Mouse (Mus musculus) embryonic fibroblast, embryonic 13.5 days (primary cell): ENCODE data around the gene Fat3. TPM values are rescaled to one million over a fixed set of nuclear protein-coding genes. Genes with fewer than 3 reads are reported as not detected.

Source experiments
- H3K27ac ChIP-seq: 2 replicates; pipeline ENCODE4 v1.5.1; 2012; ENCODE audit warnings: low read length, control low read depth, inconsistent platforms; ENCODE audit not compliant: insufficient read depth
- H3K4me1 ChIP-seq: 2 replicates; pipeline ENCODE4 v1.6.1; 2011; ENCODE audit warnings: low read length; ENCODE audit not compliant: control insufficient read depth, insufficient read depth
- H3K4me3 ChIP-seq: 2 replicates; pipeline ENCODE4 v1.5.1; 2011; ENCODE audit warnings: mild to moderate bottlenecking, control low read depth, low read length; ENCODE audit not compliant: insufficient read depth
- CTCF ChIP-seq: IDR thresholded peaks from 2 replicates; pipeline ENCODE4 v1.5.1; 2011; ENCODE audit warnings: mild to moderate bottlenecking, control low read depth, low read length, moderate library complexity, borderline replicate concordance; ENCODE audit not compliant: insufficient read depth
- POLR2A ChIP-seq: IDR thresholded peaks from 2 replicates; pipeline ENCODE4 v1.6.1; 2011; ENCODE audit warnings: low read depth, mild to moderate bottlenecking, control low read depth, low read length, moderate library complexity
- polyA plus RNA-seq: library from polyadenylated mRNA; stranded (reverse); fragments of >200 nt; gene quantifications from 2 replicates; pipeline ENCODE4 v1.2.4, GENCODE M21; 2011; ENCODE audit warnings: low read depth; ENCODE audit not compliant: missing spikeins, insufficient read length

Fat3 gene
- polyA plus RNA-seq, 1 experiment, result 3.0 TPM

- Histone ChIP-seq H3K4me3 (no peak overlapping the region), H3K4me1 (no peaks in the 10 kb centered on the region), H3K27ac (no peak overlapping the region)
- TF ChIP-seq POLR2A (no peak), CTCF (no peak)
Observed at GRCm38 (mm10) chr9:15919373-15920005, 581.6 kb downstream of the Fat3 start.

GRCm38 (mm10) chr9:15916600-15916999, 584.5 kb downstream of the Fat3 start:
- Histone ChIP-seq H3K4me3 (no peak overlapping the region), H3K4me1 (no peaks in the 10 kb centered on the region), H3K27ac (no peak overlapping the region)
- no peak for TF ChIP-seq POLR2A
- no peak for TF ChIP-seq CTCF

- Histone ChIP-seq H3K4me3 (no peak overlapping the region), H3K4me1 (no peaks in the 10 kb centered on the region), H3K27ac (no peak overlapping the region)
- TF ChIP-seq POLR2A, result no peak
- TF ChIP-seq CTCF, result no peak
Observed at GRCm38 (mm10) chr9:15912735-15913134, 588.4 kb downstream of the Fat3 start.

- H3K27ac ChIP-seq, result no peak overlapping the region
- TF ChIP-seq POLR2A (no peak), CTCF (no peak)
- no peaks in the 10 kb centered on the region for H3K4me1 ChIP-seq
- H3K4me3 ChIP-seq, result no peak overlapping the region
Observed at GRCm38 (mm10) chr9:15909397-15910113, 591.5 kb downstream of the Fat3 start.

- H3K4me3 ChIP-seq, result no peak overlapping the region
- no peak for TF ChIP-seq CTCF
- no peak for TF ChIP-seq POLR2A
- no peak overlapping the region for H3K27ac ChIP-seq
- no peaks in the 10 kb centered on the region for H3K4me1 ChIP-seq
Observed at GRCm38 (mm10) chr9:15903948-15904750, 596.9 kb downstream of the Fat3 start.

- no peak for TF ChIP-seq CTCF
- no peak for TF ChIP-seq POLR2A
- Histone ChIP-seq H3K4me3 (no peak overlapping the region), H3K4me1 (no peaks in the 10 kb centered on the region), H3K27ac (no peak overlapping the region)
Observed at GRCm38 (mm10) chr9:15898112-15898511, 603.0 kb downstream of the Fat3 start.

- Histone ChIP-seq H3K4me3 (no peak overlapping the region), H3K27ac (no peak overlapping the region), H3K4me1 (no peaks in the 10 kb centered on the region)
- TF ChIP-seq CTCF (no peak), POLR2A (no peak)
Observed at GRCm38 (mm10) chr9:15886756-15887155, 614.3 kb downstream of the Fat3 start.

GRCm38 (mm10) chr9:15880754-15881153, 620.3 kb downstream of the Fat3 start:
- TF ChIP-seq CTCF (no peak), POLR2A (no peak)
- Histone ChIP-seq H3K4me1 (no peaks in the 10 kb centered on the region), H3K4me3 (no peak overlapping the region), H3K27ac (no peak overlapping the region)

- Histone ChIP-seq H3K27ac (no peak overlapping the region), H3K4me1 (no peaks in the 10 kb centered on the region), H3K4me3 (no peak overlapping the region)
- TF ChIP-seq POLR2A, result no peak
- TF ChIP-seq CTCF, result no peak
Observed at GRCm38 (mm10) chr9:15880160-15880603, 620.9 kb downstream of the Fat3 start.
